Mouse (Mus musculus) fibroblast of lung, adult 2 months (primary cell): ENCODE measurements around the gene Mtap.

Experiments used
- DNase-seq: peaks from one replicate; pipeline ENCODE4 v3.0.0-alpha.2; 2011; ENCODE audit warnings: low read depth

Gene Mtap

GRCm38 (mm10) chr4:89212178-89212577 is 75.3 kb downstream of the Mtap start:
- no peak for DNase-seq
